Mouse (Mus musculus) myocyte (in vitro differentiated cells): ENCODE measurements around the gene Mylk.

Experiments used
- CEBPB ChIP-seq: IDR thresholded peaks from 2 replicates; pipeline ENCODE4 v1.6.1; 2011; ENCODE audit warnings: mild to moderate bottlenecking, moderate library complexity; ENCODE audit not compliant: poor library complexity, insufficient read depth, severe bottlenecking
- E2F4 ChIP-seq: IDR thresholded peaks from one replicate; pipeline ENCODE4 v1.6.1; 2011; ENCODE audit warnings: mild to moderate bottlenecking, control low read depth, moderate library complexity; ENCODE audit not compliant: insufficient read depth
- MAX ChIP-seq: IDR thresholded peaks from one replicate; pipeline ENCODE4 v1.6.1; 2011; ENCODE audit warnings: low read depth, mild to moderate bottlenecking, control low read depth
- MYOD1 ChIP-seq, 3 experiments: IDR thresholded peaks; one replicate each; pipeline ENCODE4 v1.6.1; 2011; ENCODE audit warnings: control low read depth in 2 of 3, low read depth in 2 of 3, mild to moderate bottlenecking in 2 of 3, moderate library complexity in 1 of 3; ENCODE audit not compliant: insufficient read length in 2 of 3, control insufficient read depth in 1 of 3
- MYOG ChIP-seq, 3 experiments: IDR thresholded peaks; one replicate each; pipeline ENCODE4 v1.6.1; 2011; ENCODE audit warnings: control low read depth in 2 of 3, low read depth in 2 of 3, mild to moderate bottlenecking in 2 of 3; ENCODE audit not compliant: insufficient read length in 2 of 3, control insufficient read depth in 1 of 3, insufficient read depth in 1 of 3
- POLR2A ChIP-seq: IDR thresholded peaks from one replicate; pipeline ENCODE4 v1.6.1; 2011; ENCODE audit warnings: low read depth, mild to moderate bottlenecking, control low read depth, moderate library complexity; ENCODE audit not compliant: insufficient read length
- POLR2AphosphoS2 ChIP-seq: IDR thresholded peaks from one replicate; pipeline ENCODE4 v1.6.1; 2011; ENCODE audit warnings: low read depth, control low read depth; ENCODE audit not compliant: insufficient read length
- SRF ChIP-seq: IDR thresholded peaks from one replicate; pipeline ENCODE4 v1.6.1; 2011; ENCODE audit warnings: low read depth; ENCODE audit not compliant: control insufficient read depth, insufficient read length
- TCF12 ChIP-seq: IDR thresholded peaks from one replicate; pipeline ENCODE4 v1.6.1; 2011; ENCODE audit warnings: mild to moderate bottlenecking, control low read depth; ENCODE audit not compliant: poor library complexity, insufficient read depth, severe bottlenecking
- USF1 ChIP-seq: IDR thresholded peaks from one replicate; pipeline ENCODE4 v1.6.1; 2011; ENCODE audit warnings: low read depth, mild to moderate bottlenecking, control low read depth, moderate library complexity

DNA sequence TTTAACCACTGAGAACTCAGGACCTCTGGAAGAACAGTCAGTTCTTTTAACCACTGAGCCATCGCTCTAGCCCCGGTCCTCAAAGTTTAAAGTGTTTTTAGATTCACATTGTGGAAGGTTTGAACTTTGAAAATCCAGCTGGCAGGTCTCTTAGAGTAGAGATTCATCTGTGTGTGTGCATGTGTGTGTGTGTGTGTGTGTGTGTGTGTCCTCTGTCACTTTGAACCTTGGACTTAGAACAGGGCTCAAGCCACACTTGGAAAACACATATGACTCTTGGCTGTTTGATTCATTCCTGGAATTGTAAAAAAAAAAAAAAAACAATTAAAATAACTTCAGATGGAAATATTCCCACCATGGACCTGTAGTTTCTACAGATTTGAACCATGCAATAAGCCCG is 149.0 kb downstream of the Mylk start:
- TF ChIP-seq MYOG (IDR thresholded peaks at IDR 0.05; ENCODE audit: control insufficient read depth in 1 of 3, insufficient read depth in 1 of 3, insufficient read length in 2 of 3, low read depth in 2 of 3) (no peak), MAX (no peak), USF1 (no peak), E2F4 (no peak), POLR2A (no peak), MYOD1 (IDR thresholded peaks at IDR 0.05; ENCODE audit: control insufficient read depth in 1 of 3, insufficient read length in 2 of 3, low read depth in 2 of 3) (no peak), POLR2AphosphoS2 (no peak), SRF (no peak), CEBPB (no peak), TCF12 (no peak)
